Mouse (Mus musculus) heart, postnatal 25 days (tissue): ENCODE measurements around the gene Kdm1b. TPM values are rescaled to one million over a fixed set of nuclear protein-coding genes. Genes with fewer than 3 reads are reported as not detected.

ENCODE experiments used
- DNase-seq: peaks from one replicate; pipeline ENCODE4 v3.0.0; 2022; ENCODE audit warnings: low spot score
- intact Hi-C: fragments of 180-260 bp; cut with DNase I; formaldehyde crosslinking; loops from one replicate; pipeline ENCODE4 v1.15.1; 2025
- total RNA-seq, 2 experiments: library from RNA; stranded (reverse); gene quantifications; 2 replicates each; pipeline ENCODE4 v1.2.3; 2021

Kdm1b gene
- total RNA-seq, 2 experiments from 2014 or later, result 8.2 to 10.4 TPM

DNA sequence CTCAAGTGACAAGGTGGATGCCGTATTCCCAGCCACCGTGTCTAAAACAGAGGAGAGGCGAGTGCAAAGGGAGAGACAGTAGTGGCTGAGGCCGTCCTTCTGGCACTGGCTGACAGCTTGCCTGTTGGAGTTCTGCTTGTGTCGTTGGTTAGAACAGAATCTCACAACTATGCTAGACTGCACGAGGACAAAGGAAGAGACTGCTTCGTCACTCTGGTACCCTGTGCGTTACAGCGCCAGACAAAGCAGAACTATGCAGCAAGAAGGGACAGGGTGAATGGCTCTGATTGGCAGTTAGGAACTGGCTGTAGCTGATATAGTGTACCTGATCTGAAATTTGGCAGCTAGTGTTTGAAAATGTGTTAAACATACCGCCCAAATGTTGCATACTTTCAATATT lies 10.7 kb downstream of the Kdm1b start:
- DNase-seq, result no peak
- intact Hi-C loops, result no loop called here

DNA sequence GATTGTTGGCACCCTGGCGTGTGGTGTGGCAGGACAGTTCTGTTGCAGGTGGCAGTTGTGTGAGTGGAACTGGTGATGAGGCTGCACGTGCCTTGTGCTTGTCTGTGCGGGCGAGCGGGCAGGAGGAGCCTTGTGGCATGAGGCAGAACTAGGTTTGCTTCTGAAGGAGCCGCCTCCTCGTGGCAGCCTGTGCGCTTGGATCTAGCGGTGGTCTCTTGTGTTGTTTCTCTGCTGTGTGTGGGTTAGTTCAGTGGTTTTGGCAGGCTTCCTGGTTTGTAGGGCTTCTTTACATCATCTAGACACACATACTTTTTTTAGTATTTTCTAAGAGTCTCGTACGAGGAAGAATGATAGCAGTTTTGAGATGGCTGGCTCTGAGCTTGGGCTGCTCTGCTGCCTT lies 12.8 kb downstream of the Kdm1b start:
- DNase-seq, result no peak
- intact Hi-C loops, result no loop called here

DNA sequence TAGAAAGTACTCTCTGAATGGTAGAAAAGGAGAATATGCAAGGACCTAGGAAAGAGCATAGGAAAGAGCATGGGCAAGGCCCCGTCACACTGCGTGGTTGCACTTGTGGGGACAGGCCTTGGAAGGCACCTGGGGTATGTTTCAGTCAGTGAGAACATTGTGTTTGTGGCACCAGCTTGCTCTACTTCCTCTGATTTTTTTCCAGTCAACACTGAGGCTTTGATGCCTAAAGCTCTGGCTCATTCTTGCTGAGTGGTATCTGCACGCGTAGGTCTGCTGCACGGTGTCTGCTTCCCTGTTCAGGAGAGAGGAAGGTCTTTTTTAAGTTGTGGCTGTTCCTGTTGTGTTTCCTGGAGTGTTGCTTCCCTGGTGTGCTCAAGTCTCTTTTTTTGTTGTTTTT lies 13.5 kb downstream of the Kdm1b start:
- no peak for DNase-seq
- intact Hi-C loops, result no loop called here

DNA sequence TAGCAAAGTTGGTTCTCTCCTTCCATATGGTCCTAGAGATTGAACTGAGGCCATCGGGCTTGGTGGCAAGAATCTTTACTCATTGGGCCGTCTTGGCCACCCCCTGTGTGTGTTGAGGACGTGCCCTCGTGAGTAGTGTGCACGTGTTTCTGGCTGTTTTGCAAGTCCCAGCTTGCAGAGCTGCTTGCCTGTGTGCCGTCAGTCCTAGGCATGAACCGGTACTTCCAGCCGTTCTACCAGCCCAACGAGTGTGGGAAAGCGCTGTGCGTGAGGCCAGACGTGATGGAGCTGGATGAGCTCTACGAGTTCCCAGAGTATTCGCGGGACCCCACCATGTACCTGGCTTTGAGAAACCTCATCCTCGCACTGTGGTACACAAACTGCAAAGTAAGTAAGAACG lies 19.5 kb downstream of the Kdm1b start:
- no peak for DNase-seq
- intact Hi-C loops, result no loop called here

DNA sequence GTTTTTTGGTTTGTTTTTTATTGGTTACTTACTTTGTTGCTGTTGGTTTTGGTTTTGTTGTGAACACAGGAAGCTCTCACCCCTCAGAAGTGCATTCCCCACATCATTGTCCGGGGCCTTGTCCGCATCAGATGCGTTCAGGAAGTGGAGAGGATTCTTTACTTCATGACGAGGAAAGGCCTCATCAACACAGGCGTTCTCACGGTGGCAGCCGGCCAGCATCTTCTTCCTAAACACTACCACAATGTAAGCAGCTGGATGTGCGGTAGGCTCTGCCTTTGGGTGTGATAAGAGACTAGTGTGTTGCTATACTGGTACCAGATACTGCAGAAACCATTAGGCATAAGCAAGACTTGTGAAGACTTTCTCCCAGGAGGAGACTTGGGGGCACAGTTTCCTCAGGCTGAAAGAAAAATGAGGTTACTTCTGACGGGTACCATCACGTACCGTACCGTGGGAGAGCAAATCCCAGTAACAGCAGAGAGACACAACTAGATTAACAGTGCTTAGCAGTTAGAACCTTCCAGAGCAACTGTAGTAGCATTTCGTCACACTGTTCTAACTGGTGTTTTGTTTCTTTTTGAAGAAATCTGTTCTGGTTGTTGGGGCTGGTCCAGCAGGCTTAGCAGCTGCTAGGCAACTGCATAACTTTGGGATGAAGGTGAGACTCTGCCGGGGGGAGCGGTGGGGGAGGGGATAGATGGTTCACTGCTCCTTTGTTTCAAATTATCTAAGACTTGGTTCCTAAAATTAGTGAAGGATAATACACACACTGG lies 20.9 kb downstream of the Kdm1b start:
- intact Hi-C loops, result no loop called here
- DNase-seq, result no peak

DNA sequence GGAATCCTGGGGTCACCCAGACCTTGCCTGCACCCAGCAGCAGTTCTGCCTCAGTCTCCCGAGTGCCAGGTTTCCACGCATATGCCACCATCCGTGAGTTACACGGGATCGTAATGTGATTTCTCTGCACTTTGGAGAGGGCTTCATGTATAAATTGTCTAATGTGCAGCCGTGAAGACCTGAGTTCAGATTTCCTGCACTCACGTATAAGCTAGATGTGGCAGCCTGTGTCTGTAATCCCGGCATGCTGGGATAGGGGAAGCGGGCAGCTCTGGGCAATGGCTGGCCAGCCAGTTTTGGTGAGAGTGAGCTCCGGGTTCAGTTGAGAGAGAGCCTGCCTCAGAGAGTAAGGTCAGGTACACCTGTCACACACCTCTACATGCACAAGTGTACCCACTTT lies 23.2 kb downstream of the Kdm1b start:
- intact Hi-C loops, result no loop called here
- DNase-seq, result no peak

DNA sequence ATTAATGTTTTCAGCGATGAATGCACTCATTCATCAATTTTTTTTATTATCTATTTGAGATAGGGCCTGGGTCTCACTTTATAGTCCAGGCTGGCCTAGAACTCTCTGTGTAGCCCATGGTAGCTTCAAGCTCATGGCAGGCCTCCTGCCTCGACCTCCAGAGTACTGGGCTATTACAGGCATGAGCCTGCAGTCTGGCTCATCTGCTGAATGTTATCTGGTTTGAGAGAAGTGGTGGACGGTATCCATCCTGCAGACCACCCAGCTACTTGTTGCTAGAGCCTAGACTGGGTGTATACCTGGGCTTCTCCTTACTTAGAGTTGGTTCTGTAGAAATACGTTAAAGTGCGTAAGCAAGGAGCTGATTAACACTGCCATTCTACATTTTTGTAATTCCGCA lies 23.7 kb downstream of the Kdm1b start:
- DNase-seq, result no peak
- intact Hi-C loops, result no loop called here

DNA sequence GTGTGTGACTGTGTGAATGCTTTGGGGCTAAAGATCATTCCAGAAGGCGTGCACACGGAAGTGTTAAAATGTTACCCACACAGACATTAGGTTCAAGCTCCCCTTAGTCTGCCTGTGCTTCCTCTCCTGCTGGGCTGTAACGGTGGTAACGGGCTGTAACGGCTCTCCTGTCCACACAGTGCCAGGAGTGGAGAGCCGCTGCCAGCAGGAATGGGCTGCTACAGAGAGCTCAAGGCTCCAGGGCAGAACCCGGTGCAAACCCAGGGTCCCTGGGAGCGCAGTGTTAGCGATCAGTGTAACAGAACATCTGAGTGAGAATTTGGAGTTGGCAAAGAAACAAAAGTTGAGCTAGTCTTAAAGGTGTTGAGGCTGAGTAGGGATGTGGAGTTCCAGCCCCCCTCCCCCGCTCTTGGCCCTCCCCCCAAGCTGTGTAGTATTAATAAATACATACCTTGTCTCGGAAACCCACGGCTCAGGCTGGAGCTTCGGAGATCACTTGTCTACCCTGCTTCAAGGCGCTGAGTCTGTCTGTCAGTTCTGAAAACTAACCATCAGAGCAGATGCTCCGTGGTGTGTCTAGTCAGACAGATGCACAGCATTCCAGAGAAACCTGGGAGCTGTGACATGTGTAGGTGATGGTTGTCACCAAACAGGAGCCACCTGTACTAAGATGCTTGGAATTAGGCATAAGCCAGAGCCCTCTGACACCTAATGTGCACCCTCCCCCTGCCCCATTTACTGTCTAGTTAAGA lies 27.2 kb downstream of the Kdm1b start:
- DNase-seq, result no peak
- intact Hi-C loops, result no loop called here

DNA sequence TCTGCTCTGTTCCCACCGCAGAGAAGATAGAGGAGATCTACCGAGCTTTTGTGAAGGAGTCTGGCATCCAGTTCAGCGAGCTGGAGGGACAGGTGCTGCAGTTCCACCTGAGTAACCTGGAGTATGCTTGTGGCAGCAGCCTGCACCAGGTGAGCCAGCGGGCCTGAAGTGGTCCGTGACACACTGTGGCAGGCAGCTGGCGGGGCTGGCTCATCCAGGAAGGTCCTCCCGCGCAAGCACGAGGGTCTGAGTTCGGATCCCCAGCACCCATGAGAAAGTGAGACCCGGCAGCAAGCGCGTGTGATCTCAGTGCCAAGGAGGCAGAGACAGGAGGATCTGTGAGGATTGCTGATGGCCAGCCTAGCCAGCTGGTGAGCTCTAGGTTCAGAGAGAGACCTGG lies 28.6 kb downstream of the Kdm1b start:
- intact Hi-C loops, result no loop called here
- no peak for DNase-seq

DNA sequence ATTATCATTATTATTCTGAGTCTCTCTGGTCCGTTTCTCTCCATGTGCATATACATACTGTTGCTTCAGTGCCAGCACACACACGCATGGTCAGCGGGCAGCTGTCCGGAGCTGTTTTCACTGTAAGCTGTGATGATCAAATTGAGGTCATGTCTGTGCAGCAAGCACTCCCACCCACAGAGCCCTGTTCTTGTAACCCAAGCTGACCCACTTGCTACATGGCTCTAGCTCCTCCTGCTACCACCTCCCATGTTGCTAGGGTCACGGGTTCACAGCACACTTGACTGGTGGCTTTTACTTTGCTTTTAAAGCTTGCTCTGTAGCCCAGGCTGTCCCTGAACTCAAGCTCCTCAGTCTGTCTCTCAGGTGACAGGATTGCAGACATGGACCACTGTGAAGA lies 29.2 kb downstream of the Kdm1b start:
- intact Hi-C loops, result no loop called here

DNA sequence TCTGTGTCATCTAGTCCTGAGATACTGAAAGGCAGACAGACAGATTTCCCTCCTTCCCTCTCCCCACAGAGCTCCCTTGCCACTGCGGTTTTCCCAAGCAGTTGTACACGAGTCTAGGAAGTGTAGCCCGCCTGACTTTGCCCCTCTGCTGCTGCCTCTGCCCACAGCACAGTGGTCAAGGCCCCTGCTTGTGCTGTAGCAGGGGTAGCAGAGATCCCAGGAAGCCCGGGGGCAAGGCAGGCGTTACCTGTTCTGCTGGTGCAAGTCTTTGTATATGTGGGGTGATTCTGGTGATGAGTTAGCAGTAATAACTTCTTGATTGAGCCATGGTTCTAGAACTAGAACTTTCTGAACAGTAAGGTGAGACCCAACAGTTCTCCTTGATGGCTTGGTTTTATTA lies 32.9 kb downstream of the Kdm1b start:
- DNase-seq, result no peak
- intact Hi-C loops, result no loop called here

More for the DNA sequence above, 29.2 kb downstream of the Kdm1b start:
- DNase-seq, result no peak

DNA sequence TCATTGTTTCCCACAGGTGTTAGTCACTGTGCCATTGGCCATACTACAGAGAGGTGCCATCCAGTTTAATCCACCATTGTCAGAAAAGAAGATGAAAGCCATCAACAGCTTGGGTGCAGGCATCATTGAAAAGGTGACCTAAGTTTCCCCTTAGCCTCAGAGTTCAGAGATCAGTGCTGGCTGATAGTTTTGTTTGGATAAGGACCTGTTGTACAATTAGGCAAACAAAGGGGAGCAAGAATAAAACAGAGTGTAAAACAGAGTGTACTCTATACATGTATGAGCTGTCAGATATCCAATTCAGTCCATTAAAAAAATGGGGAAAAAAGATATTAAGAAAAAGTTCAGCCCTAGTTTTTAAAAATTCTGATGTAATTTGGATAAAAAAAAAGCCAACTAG lies 34.1 kb downstream of the Kdm1b start:
- intact Hi-C loops, result no loop called here
- DNase-seq, result no peak

DNA sequence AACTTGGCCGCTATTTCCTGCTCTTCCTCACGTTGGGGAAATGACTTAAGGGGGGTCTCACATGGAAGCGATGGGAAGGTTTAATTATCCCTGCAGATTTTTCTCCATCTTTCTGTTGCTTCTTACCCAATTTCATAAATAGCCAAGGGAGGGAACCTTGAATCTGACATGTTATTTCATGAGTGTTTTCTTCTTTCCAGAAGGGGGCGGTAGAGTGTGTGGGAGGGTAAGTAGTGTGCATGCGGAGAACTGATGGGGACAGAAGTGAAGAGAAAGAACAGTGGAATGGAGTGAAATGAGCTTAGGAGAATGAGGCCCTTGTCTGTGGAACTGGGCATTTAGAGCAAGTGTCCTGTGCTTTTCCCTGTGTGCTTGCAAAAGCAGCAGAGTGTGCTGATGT lies 35.5 kb downstream of the Kdm1b start:
- no peak for DNase-seq
- intact Hi-C loops, result no loop called here

DNA sequence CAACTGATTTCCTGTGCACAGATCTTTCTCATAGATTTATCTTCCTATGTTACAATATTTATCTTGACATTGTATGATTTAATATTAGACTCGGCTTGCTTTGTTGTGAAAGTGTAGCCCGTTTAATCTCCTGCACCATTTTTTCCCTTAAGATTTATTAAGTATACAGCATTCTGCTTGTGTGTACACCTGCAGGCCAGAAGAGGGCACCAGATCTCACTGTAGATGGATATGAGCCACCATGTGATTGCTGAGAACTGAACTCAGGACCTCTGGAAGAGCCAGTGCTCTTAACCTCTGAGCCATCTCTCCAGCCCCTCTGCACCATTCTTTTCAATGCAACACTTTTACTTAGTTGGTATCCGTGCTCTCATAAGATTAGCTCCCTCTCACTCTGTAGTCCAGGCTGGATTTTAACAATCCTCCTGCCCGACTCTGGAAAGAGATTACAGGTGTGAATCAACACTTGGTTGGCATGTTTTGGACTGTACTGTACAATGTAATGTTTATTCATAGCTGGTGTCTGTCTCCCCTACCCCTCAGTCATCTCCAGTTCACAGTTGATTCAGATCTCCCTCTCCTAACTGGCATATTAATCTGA lies 37.7 kb downstream of the Kdm1b start:
- DNase-seq, result no peak
- intact Hi-C loops, result loop anchor here (5.0 kb wide), 1 partner anchor 206 kb away; no protein-coding TSS in a partner anchor

DNA sequence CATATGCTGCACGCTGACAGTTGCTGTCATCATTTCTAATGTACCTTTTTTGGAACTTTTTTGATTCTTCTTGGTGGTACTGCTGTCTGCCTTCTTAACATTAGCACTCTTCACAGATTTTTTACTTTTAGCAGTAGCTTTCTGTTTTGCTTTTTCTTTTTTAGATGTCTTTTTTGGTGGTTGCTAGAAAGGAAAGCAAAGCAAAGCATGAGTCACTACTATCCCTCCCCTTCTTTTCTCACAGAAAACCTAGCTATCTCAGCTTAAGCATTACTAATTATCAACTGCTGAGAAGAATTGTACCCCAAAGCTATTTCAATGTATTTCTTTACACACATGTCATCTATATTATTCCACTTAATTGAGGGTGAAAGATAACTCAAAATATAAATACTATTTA lies 45.1 kb downstream of the Kdm1b start:
- intact Hi-C loops, result no loop called here
- no peak for DNase-seq

DNA sequence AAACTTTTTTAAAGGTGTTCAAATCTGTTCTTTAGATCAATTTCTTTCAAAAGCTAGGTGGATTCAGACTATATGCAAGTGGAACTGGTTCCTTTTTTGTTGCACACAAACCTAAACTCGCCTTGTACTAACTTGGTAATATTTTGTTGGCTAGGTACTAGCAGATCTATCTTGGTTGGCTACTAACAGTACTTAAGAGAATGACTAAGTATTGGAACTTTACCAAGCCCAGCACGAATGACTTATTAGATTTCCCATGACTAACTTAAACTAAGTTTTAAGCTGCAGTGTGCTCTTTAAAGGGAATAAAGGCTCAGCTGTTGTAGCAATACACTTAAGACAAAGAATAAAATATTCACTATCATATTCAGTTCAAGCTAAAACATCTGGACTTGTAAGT lies 46.0 kb downstream of the Kdm1b start:
- DNase-seq, result no peak
- intact Hi-C loops, result no loop called here

DNA sequence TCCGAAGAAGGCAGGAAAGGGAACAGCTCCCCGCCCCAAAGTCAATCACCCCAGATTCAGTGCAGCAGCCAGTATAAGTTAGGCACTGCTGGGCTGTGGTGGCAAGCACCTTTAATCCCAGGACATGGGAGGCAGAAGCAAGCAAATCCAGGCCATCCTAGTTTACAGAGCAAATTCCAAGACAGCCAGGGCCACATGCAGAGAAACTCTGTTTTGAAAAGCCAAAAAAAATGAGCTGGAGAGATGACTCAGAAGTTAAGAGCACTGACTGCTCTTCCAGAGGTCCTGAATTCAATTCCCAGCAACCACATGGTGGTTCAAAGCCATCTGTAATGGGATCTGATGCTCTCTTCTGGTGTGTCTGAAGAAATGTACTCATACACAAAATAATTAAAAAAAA lies 50.5 kb downstream of the Kdm1b start:
- intact Hi-C loops, result no loop called here
- no peak for DNase-seq

DNA sequence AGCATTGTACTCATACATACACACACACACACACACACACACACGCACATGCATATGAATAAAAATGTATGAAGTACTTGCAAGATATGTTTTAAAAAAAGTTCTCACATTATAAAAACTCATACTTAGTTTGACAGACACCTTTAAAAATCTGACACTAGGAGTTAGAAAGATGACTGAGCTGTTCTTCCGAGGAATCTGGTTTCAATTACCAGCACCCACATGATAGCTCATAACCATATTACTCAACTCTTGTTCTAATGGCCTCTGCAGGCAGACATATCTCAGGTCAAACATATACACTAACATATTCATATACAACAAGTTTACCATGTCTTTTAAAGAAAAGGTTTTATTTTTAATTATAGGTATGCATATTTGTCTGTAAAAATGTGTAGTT lies 53.3 kb downstream of the Kdm1b start:
- no peak for DNase-seq
- intact Hi-C loops, result no loop called here

DNA sequence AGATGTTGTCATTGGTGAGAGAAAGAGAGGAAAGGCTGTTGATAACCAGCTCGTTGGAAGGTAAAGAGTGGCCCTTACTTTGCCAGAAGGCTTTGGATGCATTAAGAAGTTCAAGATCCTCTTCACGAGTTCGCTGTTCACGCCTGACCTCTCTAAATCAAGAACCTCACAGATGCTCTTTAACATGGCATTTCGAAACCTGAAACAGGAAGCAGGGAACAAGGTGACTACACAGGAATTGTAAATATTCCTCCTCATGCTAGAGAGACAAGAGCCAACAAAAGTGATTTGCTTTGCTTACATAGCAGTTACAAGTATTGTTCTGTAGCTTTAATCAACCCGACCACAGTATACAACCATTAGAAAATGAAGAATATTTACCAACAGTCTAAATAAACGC lies 56.0 kb downstream of the Kdm1b start:
- intact Hi-C loops, result no loop called here
- DNase-seq, result no peak

DNA sequence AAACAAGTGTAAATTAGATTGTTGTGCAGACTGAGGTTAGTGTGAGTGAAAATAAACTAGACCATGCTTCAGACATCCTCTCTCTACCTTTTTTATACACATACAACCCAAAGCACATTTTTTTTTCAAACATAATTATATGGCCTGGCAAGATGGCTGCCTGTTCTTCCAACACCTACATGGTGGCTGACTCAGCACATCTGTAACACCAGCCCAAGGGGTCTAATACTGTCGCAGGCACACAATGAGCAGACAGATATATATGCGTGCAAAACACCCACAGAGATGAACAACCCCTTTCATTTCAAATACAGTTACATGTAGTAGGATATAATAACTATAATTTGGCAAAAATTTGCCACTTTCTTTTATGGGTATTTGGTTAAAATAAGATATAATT lies 57.3 kb downstream of the Kdm1b start:
- intact Hi-C loops, result no loop called here
- DNase-seq, result no peak

DNA sequence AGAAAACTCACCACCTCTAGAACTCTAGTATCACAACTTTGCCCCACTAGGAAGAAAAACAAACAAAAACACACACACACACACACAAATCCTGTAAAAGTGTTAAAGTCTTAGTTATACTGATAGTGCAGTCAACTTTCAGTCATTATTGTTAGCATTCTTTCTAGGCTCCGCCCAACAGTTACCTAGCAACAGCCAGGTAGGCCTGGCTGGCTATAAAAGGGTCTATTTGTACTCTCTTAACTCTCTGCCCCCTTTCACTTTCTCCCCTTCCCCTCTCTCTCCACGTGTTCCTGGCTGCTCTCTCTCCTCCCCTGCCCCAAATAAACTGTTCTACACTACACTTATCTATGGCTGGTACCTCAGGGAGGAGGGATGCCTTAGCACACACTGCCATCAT lies 60.8 kb downstream of the Kdm1b start:
- DNase-seq, result no peak
- intact Hi-C loops, result no loop called here
